Mouse (Mus musculus) T-helper 1 cell (primary cell): Measurements from ENCODE around the gene Nfic.

Source experiments
- in situ Hi-C: fragments of 300-600 bp; cut with MboI, MseI; formaldehyde crosslinking; loops from one replicate; pipeline ENCODE4 v1.15.1; 2025; ENCODE audit warnings: high pct_unique_total_duplicates

The Nfic gene

GRCm38 (mm10) chr10:81430831-81431525, 24.5 kb downstream of the Nfic start:
- in situ Hi-C loops, result no loop called here

DNA sequence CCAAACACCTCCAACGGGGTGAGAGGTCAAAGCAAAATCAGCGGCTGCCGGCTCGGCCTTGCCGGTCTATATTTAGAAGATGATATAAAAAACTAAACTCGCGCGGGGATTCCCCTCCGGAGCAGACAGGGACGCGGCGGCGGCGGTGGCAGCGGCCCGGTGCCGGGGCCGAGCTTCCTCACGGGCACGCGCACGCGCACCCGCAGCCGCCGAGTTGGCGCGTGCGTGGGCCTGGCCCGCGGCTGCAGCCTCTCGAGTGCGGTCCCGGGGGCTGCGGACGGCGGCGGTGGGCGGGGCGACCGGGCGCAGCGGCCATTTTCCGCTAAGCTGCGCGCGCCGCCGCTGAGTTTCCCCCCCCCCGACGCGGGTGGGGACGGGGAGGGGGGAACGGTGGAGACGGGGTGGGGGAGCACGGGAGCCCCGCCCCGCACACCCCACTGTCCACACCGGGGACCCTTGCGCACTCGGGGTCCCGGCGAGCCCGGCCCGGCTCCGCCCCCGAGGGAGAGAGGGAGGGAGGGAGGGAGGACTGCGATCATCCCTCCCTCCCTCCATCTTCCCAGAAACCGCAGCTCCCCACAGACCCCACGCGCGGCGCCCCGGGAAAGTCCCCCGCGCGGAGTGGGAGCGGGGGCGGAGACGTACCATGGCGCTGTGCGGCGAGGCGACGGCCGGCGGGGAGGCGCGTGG, 25.1 kb downstream of the Nfic start:
- in situ Hi-C loops, result no loop called here

DNA sequence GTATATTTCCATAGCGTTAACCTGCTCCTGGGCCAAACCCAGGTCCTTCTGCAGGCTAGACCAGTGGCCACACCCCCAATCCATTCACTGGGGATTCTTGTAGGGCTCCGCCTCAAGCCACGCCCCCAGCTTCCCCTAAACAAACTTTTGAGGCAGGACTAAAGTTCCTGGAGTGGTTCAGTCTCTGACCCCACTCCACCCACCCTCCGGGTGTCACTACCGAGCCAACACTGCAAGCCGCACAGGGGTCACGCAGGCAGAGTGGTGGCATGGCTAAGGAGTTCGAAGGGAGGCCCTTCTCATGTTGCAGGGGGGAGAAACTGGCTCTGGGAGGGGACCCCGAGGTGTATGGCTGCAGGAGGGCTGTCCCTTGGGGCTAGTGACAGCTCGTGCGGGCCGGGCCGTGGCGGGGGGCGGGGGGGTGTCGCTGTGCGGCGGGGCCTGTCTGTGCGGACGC, 25.8 kb downstream of the Nfic start:
- in situ Hi-C loops, result no loop called here

DNA sequence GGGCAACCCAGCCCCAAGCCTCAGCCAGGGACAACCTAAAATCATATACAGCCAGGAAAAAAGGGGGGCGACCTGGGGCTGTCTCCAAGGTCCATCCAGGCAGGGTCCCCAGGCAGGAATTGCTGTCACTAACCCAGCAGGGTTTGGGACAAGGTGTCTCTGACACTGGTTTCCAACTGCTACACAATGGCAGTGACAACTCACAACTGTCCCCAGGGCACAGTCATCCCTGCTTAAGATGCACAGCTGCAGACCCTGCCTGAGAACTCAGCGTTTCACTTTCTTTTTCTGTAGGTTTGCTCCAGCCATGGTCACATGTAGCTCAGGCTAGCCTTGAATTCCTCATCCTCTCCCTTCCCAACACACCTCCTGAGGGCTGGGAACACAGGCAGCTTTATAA, 26.3 kb downstream of the Nfic start:
- in situ Hi-C loops, result no loop called here

- in situ Hi-C loops, result no loop called here
Observed at GRCm38 (mm10) chr10:81428507-81428870, 26.9 kb downstream of the Nfic start.

GRCm38 (mm10) chr10:81427804-81428506, 27.5 kb downstream of the Nfic start:
- in situ Hi-C loops, result no loop called here

DNA sequence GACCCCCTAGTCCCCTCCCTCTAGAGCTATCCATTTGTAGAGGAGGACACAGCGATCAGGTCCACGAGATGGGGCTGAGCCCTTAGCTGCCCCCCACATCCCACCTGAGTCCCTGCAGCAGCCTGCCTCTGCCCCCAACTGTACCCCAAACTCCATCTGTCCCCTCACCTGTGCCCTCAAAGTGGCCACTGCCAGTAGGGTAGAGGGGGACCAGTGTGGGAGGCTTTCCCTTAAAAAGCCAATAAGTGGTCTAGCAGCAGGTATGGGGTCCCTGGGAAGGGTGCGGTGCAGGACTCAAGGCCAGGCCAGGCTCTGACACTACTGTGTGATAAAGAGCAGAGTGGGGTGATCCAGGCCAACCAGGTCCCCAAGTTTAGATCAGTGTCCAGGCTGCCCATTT, 28.1 kb downstream of the Nfic start:
- in situ Hi-C loops, result no loop called here

- in situ Hi-C loops, result no loop called here
Observed at GRCm38 (mm10) chr10:81426897-81427296, 28.5 kb downstream of the Nfic start.

GRCm38 (mm10) chr10:81426081-81426671, 29.3 kb downstream of the Nfic start:
- in situ Hi-C loops, result no loop called here

- in situ Hi-C loops, result no loop called here
Observed at GRCm38 (mm10) chr10:81425236-81425850, 30.1 kb downstream of the Nfic start.

DNA sequence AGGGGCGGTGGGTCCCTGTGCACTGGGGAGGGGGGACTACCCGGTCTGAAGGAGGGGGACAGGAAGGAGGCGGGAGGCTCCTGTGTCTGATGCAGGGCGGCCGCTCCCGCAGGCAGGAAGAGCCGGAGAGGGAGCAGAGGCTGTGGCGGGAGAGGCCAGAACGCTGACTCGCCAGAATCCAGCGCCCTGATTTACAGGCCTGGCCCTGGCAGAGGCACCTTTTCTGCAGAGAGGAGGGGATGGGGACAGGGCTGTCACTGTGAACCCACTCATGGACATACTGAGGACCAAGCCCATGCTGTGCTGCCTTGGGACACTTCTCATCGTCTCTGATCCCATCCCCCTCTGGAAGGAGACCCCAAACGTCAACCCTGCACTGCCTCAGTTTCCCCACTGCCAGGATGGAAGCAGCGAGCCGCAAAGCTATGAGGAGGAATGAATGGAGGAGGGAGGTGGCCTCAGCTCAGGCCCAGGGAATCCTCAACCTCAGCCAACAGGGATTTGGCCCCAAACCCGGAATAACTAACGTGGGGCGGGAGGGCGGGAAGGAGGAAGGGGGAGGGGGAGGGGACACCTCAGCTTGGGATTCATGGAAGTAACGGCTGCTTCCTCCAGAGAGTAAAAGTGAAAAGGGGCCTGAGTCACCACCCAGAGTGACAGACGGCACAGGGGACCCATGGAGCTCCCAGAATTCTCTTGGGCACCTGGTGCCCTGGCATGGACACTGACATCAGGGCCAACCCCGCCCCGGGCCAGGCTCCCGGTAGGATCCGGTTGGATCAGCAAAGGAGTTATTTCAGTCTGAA, 31.0 kb downstream of the Nfic start:
- in situ Hi-C loops, result no loop called here

DNA sequence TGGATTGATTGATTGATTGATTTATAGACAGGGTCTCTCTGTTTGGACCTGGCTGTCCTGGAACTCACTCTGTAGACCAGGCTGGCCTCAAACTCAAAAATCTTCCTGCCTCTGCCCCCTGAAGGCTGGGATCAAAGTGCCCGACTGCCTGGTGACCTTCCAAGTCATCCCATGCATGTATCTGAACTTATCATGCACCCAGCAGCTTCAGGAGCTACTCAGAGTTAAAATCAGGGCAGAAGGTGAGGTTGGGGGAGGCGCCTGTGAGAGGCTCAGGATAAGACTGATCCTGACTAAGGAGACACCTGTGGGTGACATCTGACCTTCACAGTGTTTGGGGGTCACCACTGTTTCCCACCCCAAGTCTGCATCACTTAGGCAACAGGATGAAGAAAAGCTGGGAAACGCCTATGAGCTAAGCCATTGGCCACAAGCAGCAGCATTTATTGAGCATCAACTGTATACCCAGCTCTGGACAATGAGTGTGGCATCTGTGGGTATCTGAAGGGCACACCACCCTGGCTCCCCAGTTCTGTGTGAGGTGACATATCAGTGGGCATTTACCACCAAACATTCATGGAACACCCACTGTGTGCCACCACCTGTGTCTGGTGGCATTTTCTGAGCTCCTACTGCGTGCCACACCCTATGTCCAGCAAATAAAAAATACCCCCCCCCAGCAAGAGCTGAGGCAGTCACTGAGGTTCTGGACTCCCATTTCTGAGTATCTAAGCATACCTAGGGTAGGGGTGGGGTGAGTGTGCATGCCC, 31.8 kb downstream of the Nfic start:
- in situ Hi-C loops, result no loop called here

- in situ Hi-C loops, result no loop called here
Observed at GRCm38 (mm10) chr10:81422661-81423217, 32.7 kb downstream of the Nfic start.

DNA sequence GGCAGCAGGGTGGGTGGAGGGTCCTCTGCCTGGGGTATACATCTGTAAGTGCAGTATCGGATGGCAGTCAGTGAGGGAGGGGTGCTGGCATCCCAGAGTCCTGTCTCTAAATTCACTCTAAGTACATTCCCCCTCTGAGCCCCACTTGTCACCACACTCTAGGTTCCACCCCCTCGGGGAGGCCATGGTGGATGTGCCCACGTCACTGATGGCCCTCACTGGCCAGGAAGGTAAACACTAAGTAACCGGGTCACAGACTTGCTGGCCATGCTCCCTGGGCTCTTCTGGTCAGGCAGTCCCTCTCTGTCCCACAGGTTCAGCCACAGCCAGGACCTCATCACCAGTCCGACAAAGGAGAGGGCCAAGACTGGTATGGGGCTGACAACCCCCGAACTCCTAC, 33.2 kb downstream of the Nfic start:
- in situ Hi-C loops, result no loop called here

DNA sequence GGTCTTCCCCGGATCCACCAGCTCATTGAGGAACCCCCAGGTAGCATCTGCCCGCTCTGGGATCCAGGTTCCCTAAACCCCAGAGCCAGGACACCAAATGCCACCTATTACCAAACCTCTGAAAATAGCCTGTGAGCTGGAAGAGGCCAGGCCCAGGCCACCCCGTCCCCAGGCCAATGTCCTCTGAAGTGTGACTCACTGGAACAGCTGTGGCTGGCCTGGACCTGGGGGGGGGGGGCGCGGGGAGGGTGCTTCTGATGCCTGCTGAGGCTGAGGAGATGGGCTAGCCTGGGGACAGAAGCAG, 33.7 kb downstream of the Nfic start:
- in situ Hi-C loops, result no loop called here

DNA sequence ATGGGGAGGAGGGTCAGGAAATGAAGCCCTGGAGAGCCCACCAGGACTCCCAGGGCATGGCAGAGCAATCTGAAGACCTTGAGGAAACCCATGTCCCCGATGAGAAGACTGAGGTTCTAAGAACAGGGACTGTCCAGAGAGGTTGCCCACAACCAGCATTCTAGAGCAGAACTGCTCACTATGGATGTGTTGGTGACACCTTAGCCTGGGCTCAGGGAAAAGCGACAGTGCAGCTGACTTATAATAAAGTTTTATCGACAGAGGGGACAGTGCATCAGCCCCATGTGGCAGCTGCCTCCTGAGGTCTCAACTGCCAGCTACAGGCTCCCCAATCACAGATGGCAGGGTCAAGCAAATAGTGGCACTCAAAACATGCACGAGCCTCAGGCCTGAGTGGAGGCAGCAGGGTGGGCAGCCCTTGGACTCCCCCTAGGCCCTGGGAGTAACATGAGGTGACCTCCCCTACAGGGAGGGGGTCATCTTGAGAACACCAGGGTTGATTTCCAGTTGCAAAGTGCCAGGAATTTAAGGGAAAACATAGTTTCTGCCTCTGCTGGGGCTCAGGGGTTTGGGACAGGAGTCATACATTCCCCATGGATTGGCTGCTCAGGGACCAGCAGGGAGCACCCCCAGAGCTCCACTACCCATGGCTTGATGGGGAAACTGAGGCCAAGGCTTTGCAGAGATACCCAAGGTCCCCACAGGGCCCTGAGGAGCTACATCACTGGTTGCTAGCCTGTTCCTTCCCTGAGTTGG, 34.2 kb downstream of the Nfic start:
- in situ Hi-C loops, result no loop called here

DNA sequence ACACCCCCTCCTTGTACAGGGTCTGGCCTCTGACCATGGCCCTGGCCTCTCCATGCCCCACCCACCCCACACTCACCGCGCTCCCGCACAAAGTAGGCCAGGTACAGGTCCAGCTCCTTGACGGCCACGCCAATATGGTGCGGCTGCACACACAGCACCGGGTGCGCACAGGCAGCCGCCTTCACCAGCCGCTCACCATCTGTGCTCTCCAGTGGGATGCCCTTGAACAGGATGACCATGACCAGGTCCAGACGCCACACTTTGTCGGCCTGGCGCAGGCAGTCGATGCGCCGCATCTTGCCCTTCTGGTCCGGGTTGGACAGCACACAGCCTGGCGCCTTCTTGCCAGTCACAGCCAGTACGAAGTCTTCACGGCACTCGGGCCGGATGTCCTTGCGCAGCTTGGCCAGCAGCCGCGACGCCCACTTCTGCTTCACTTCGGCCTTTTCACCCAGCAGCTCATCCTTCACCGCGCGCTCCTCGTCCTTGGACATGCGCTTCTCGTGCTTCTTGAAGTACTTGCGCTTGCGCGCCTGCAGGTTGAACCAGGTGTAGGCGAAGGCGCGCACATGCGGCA, 35.2 kb downstream of the Nfic start:
- in situ Hi-C loops, result no loop called here

GRCm38 (mm10) chr10:81419111-81419928, 36.1 kb downstream of the Nfic start:
- in situ Hi-C loops, result no loop called here
